Mouse (Mus musculus) neural tube, embryonic 14.5 days (tissue): ENCODE results near the gene Vps26c. TPM values are rescaled to one million over a fixed set of nuclear protein-coding genes. Genes with fewer than 3 reads are reported as not detected.
"Not testable (repeated sequence)": the region's sequence is repeated elsewhere in the genome, so short reads cannot be mapped to it uniquely, and the experiment has no call there.

Experiments
- ATAC-seq: fragments of 200-750 bp; cut with Nextera tagmentation; 2 replicates; pipeline ENCODE4 v1.8.0; 2017; ENCODE audit warnings: low read depth, mild to moderate bottlenecking, moderate TSS enrichment, moderate library complexity
- H3K27ac ChIP-seq: fragments of 300-500 bp; sonication (generic); 2 replicates; pipeline ENCODE4 v1.5.1; 2014; ENCODE audit warnings: low read depth, mild to moderate bottlenecking, control low read depth, low read length, moderate library complexity, mixed read lengths
- H3K27me3 ChIP-seq: fragments of 300-500 bp; sonication (generic); 2 replicates; pipeline ENCODE4 v1.6.1; 2014; ENCODE audit warnings: low read length; ENCODE audit not compliant: control insufficient read depth, insufficient read depth
- H3K36me3 ChIP-seq: fragments of 300-500 bp; sonication (generic); 2 replicates; pipeline ENCODE4 v1.6.1; 2014; ENCODE audit warnings: low read length, mixed read lengths; ENCODE audit not compliant: control insufficient read depth, insufficient read depth
- H3K4me1 ChIP-seq: fragments of 300-500 bp; sonication (generic); 2 replicates; pipeline ENCODE4 v1.6.1; 2014; ENCODE audit warnings: low read length; ENCODE audit not compliant: control insufficient read depth, insufficient read depth
- H3K4me2 ChIP-seq: fragments of 300-500 bp; sonication (generic); 2 replicates; pipeline ENCODE4 v1.6.1; 2014; ENCODE audit warnings: mild to moderate bottlenecking, low read depth, low read length, control low read depth
- H3K4me3 ChIP-seq: fragments of 300-500 bp; sonication (generic); 2 replicates; pipeline ENCODE4 v1.5.1; 2014; ENCODE audit warnings: low read depth, low read length, control low read depth, mixed read lengths
- H3K9ac ChIP-seq: fragments of 300-500 bp; sonication (generic); replicated peaks from 2 replicates; pipeline ENCODE4 v1.6.1; 2014; ENCODE audit warnings: low read depth, mild to moderate bottlenecking, control low read depth, low read length, mixed read lengths
- H3K9me3 ChIP-seq: fragments of 300-500 bp; sonication (generic); 2 replicates; pipeline ENCODE4 v1.6.1; 2016; ENCODE audit warnings: low read length; ENCODE audit not compliant: control insufficient read depth
- WGBS: fragments of 180-500 bp; shearing (Covaris S2); extraction: QIAGEN DNeasy Blood & Tissue Kit; methylation state at CpG from one replicate; pipeline ENCODE4 v1.1.7; 2014; 5-methylcytosine and 5-hydroxymethylcytosine counted together
- polyA plus RNA-seq: library from polyadenylated mRNA; unstranded; fragments of >200 nt; fragmentation: Nextera tagmentation; extraction: Ambion mirVana; gene quantifications from 2 replicates; pipeline ENCODE4 v1.2.1, GENCODE M21; 2014

Gene Vps26c
- polyA plus RNA-seq, 1 experiment from 2014 or later = 101 TPM

GRCm38 (mm10) chr16:94519028-94519427 is 7.6 kb downstream of the Vps26c start:
- no peak for ATAC-seq
- H3K27ac ChIP-seq = no peak overlapping the region
- no peaks in the 10 kb centered on the region for H3K27me3 ChIP-seq
- H3K9ac ChIP-seq = no peak overlapping the region
- no peak overlapping the region for H3K4me3 ChIP-seq
- H3K4me1 ChIP-seq = peaks cover 6% of the 10 kb centered on the region
- WGBS = 72% methylated on average over 6 of the region's 6 CpGs
- H3K9me3 ChIP-seq = no peaks in the 10 kb centered on the region
- no peaks in the 10 kb centered on the region for H3K36me3 ChIP-seq
- no peak overlapping the region for H3K4me2 ChIP-seq

GRCm38 (mm10) chr16:94517606-94518005 is 9.0 kb downstream of the Vps26c start:
- H3K4me3 ChIP-seq = no peak overlapping the region
- H3K36me3 ChIP-seq = no peaks in the 10 kb centered on the region
- 96% methylated on average over 2 of the region's 2 CpGs for whole genome bisulfite sequencing
- no peak overlapping the region for H3K4me2 ChIP-seq
- ATAC-seq = no peak
- H3K4me1 ChIP-seq = no peaks in the 10 kb centered on the region
- H3K27me3 ChIP-seq = no peaks in the 10 kb centered on the region
- H3K9ac ChIP-seq = no peak overlapping the region
- H3K27ac ChIP-seq = no peak overlapping the region
- no peaks in the 10 kb centered on the region for H3K9me3 ChIP-seq

- Histone ChIP-seq H3K36me3 (peaks cover 14% of the 10 kb centered on the region; the same call in 1 of the 2 replicates), H3K27ac (no peak overlapping the region), H3K4me3 (no peak overlapping the region), H3K4me1 (no peaks in the 10 kb centered on the region), H3K9me3 (no peaks in the 10 kb centered on the region), H3K4me2 (no peak overlapping the region), H3K27me3 (no peaks in the 10 kb centered on the region), H3K9ac (no peak overlapping the region)
- no peak for ATAC-seq
- WGBS = 53% methylated on average over 2 of the region's 2 CpGs
These were observed 16.6 kb downstream of the Vps26c start for GRCm38 (mm10) chr16:94509983-94510382.

GRCm38 (mm10) chr16:94508769-94509168 is 17.9 kb downstream of the Vps26c start:
- Histone ChIP-seq H3K4me1 (no peaks in the 10 kb centered on the region), H3K36me3 (peaks cover 22% of the 10 kb centered on the region), H3K27me3 (no peaks in the 10 kb centered on the region), H3K4me2 (no peak overlapping the region), H3K27ac (no peak overlapping the region), H3K4me3 (no peak overlapping the region), H3K9ac (no peak overlapping the region), H3K9me3 (no peaks in the 10 kb centered on the region)
- WGBS = 92% methylated on average over 8 of the region's 8 CpGs
- ATAC-seq = no peak

- H3K36me3 ChIP-seq = peaks cover 33% of the 10 kb centered on the region
- no peak overlapping the region for H3K9ac ChIP-seq
- no peaks in the 10 kb centered on the region for H3K4me1 ChIP-seq
- H3K27ac ChIP-seq = no peak overlapping the region
- no peak overlapping the region for H3K4me3 ChIP-seq
- WGBS = 97% methylated on average over 2 of the region's 2 CpGs
- H3K27me3 ChIP-seq = no peaks in the 10 kb centered on the region
- ATAC-seq = no peak
- no peaks in the 10 kb centered on the region for H3K9me3 ChIP-seq
- no peak overlapping the region for H3K4me2 ChIP-seq
These were observed 19.6 kb downstream of the Vps26c start for GRCm38 (mm10) chr16:94507071-94507470.

- Histone ChIP-seq H3K9ac (no peak overlapping the region), H3K36me3 (peaks cover 48% of the 10 kb centered on the region), H3K4me2 (no peak overlapping the region), H3K27me3 (no peaks in the 10 kb centered on the region), H3K9me3 (no peaks in the 10 kb centered on the region), H3K4me3 (no peak overlapping the region), H3K27ac (no peak overlapping the region), H3K4me1 (no peaks in the 10 kb centered on the region)
- ATAC-seq = no peak
- 96% methylated on average over 5 of the region's 5 CpGs for WGBS
These were observed 22.4 kb downstream of the Vps26c start for GRCm38 (mm10) chr16:94504192-94504591.

- Histone ChIP-seq H3K27ac (no peak overlapping the region), H3K4me3 (no peak overlapping the region), H3K27me3 (no peaks in the 10 kb centered on the region), H3K36me3 (peaks cover 49% of the 10 kb centered on the region), H3K4me2 (no peak overlapping the region), H3K4me1 (no peaks in the 10 kb centered on the region), H3K9me3 (no peaks in the 10 kb centered on the region), H3K9ac (no peak overlapping the region)
- no peak for ATAC-seq
- WGBS = 90% methylated on average over 5 of the region's 5 CpGs
These were observed 28.7 kb downstream of the Vps26c start for GRCm38 (mm10) chr16:94497911-94498310.

GRCm38 (mm10) chr16:94497176-94497575 is 29.5 kb downstream of the Vps26c start:
- not testable (repeated sequence) for H3K4me2 ChIP-seq, H3K4me1 ChIP-seq, H3K9ac ChIP-seq, ATAC-seq, H3K27me3 ChIP-seq, H3K9me3 ChIP-seq, H3K4me3 ChIP-seq, H3K27ac ChIP-seq
- WGBS = 92% methylated on average over 7 of the region's 7 CpGs
- H3K36me3 ChIP-seq = peaks cover 45% of the 10 kb centered on the region

GRCm38 (mm10) chr16:94489326-94489725 is 37.3 kb downstream of the Vps26c start:
- WGBS = 93% methylated on average over 5 of the region's 5 CpGs
- no peaks in the 10 kb centered on the region for H3K9me3 ChIP-seq
- H3K27me3 ChIP-seq = no peaks in the 10 kb centered on the region
- no peaks in the 10 kb centered on the region for H3K4me1 ChIP-seq
- H3K9ac ChIP-seq = no peak overlapping the region
- H3K4me3 ChIP-seq = no peak overlapping the region
- no peaks in the 10 kb centered on the region for H3K36me3 ChIP-seq
- no peak overlapping the region for H3K27ac ChIP-seq
- no peak overlapping the region for H3K4me2 ChIP-seq
- no peak for ATAC-seq

- Histone ChIP-seq H3K9ac (no peak overlapping the region), H3K4me2 (no peak overlapping the region), H3K4me3 (no peak overlapping the region), H3K9me3 (no peaks in the 10 kb centered on the region), H3K4me1 (no peaks in the 10 kb centered on the region), H3K36me3 (no peaks in the 10 kb centered on the region), H3K27ac (no peak overlapping the region), H3K27me3 (no peaks in the 10 kb centered on the region)
- WGBS = 91% methylated on average over 5 of the region's 5 CpGs
- no peak for ATAC-seq
These were observed 39.3 kb downstream of the Vps26c start for GRCm38 (mm10) chr16:94487341-94487740.
